Mouse (Mus musculus) embryo, embryonic 11 days (tissue): ENCODE measurements around the gene Brinp2.

Experiments used
- DNase-seq: peaks from one replicate; pipeline ENCODE4 v3.0.0-alpha.2; 2015

Brinp2 gene

GRCm38 (mm10) chr1:158218750-158219149 lies 137.4 kb downstream of the Brinp2 start:
- DNase-seq = no peak

- DNase-seq = no peak
These were observed 137.8 kb downstream of the Brinp2 start for GRCm38 (mm10) chr1:158218294-158218693.

- DNase-seq = no peak
These were observed 140.5 kb downstream of the Brinp2 start for GRCm38 (mm10) chr1:158215581-158215980.

- no peak for DNase-seq
These were observed 141.4 kb downstream of the Brinp2 start for GRCm38 (mm10) chr1:158214743-158215142.

GRCm38 (mm10) chr1:158213736-158214135 lies 142.4 kb downstream of the Brinp2 start:
- no peak for DNase-seq

GRCm38 (mm10) chr1:158207620-158208019 lies 148.5 kb downstream of the Brinp2 start:
- DNase-seq = no peak

GRCm38 (mm10) chr1:158202932-158203331 lies 153.2 kb downstream of the Brinp2 start:
- DNase-seq = no peak
